Mouse (Mus musculus): ENCODE measurements at regions not wholly inside any gene's neighbourhood (a gene's known extent, or its start where the extent isn't known, plus 50 kb on each side); places are given as distances from the start of the nearest gene placed in this dataset.

DNA sequence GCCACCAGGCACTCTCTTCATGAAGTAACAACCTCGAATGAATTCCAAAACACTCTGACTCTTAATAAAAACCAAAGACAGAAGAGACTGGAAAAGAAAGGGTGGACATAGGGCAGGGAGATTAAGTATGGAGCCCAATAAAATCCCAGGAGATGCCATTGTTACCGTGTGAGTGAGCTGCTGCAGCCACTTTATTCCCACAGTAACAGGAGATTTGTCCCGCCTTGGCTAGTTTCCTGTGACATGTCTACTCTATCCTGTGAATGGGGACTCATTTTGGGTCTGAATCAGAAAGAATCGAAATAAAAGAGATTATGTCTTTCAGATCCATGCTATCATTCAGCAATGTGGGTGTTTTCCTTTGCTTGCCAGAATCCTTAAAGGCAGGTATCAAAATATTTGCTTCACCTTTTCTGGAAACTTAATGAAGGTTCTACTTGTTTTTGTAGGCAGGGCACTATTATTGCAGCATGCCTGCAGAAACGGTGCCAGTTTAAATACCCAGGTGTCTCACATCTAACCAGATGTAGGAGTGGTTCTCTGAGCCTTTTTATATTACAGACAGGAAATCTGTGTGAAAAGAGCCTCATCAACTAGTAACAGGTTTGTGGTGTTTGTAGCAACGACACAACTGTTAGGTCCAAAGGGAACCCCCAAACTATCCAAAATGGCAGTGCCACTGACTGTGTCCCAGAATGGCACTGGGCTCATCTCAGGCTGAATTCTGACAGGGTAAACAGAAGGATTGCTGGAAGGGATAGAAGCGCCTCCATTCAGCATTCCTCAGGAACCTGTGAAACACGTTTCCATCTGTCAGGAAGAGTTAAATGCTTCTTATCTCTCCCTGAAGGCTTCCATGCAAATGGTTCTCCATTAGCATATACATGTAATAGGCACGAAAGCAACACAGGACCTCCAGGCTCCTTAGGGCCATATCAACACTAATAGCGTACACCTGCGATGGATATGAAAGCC is 55.5 kb upstream of the Chd2 start:
- no peak overlapping the region for H3K4me3 ChIP-seq (replicated peaks)
- no peaks in the 10 kb centered on the region for H3K36me3 ChIP-seq
- no peak for ATAC-seq (ENCODE audit: insufficient number of reproducible peaks, insufficient read depth, low FRiP score, low TSS enrichment, low read depth)
- H3K4me2 ChIP-seq, result peak overlapping the region; percentile 51
- peaks cover 9% of the 10 kb centered on the region; the same call in 1 of the 2 replicates for H3K9me3 ChIP-seq
- 35% methylated on average over 11 of the region's 11 CpGs for WGBS
- no peaks in the 10 kb centered on the region for H3K27me3 ChIP-seq
- H3K9ac ChIP-seq (replicated peaks), result 0 out of 2 replicates have a peak overlapping the region, but pooled peaks have one; percentile 5
- H3K4me1 ChIP-seq (replicated peaks), result peaks cover 35% of the 10 kb centered on the region
- H3K27ac ChIP-seq, result peak overlapping the region; percentile 96

DNA sequence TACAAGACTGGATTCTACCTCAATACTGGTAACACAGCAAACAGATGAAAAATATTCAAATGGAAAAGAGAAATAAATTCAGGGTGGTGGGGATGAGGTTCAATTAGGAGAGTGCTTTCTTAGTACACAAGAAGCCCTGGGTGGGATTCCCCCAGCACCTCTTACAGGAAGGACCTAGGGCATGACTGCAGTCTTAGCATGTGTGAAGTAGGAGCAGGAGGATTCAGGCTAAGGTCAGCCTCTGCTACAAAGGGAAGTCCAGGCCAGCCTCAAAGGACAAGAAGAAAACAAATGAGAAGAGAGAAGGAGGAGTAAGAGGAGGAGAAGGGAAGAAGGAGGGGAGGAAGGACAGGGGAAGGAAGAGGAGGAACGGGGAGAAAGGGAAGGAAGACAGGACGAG is 54.8 kb upstream of the Chd2 start:
- no peaks in the 10 kb centered on the region for H3K27me3 ChIP-seq
- H3K4me3 ChIP-seq (replicated peaks), result no peak overlapping the region
- ATAC-seq (ENCODE audit: insufficient number of reproducible peaks, insufficient read depth, low FRiP score, low TSS enrichment, low read depth), result no peak
- 0 out of 2 replicates have a peak overlapping the region, but pooled peaks have one; percentile 5 for H3K9ac ChIP-seq (replicated peaks)
- H3K27ac ChIP-seq, result peak overlapping the region; percentile 96
- 36% methylated on average over 2 of the region's 2 CpGs for WGBS
- H3K4me2 ChIP-seq, result peak overlapping the region; percentile 51
- H3K9me3 ChIP-seq, result peaks cover 9% of the 10 kb centered on the region; the same call in 1 of the 2 replicates
- H3K36me3 ChIP-seq, result no peaks in the 10 kb centered on the region
- H3K4me1 ChIP-seq (replicated peaks), result peaks cover 35% of the 10 kb centered on the region

DNA sequence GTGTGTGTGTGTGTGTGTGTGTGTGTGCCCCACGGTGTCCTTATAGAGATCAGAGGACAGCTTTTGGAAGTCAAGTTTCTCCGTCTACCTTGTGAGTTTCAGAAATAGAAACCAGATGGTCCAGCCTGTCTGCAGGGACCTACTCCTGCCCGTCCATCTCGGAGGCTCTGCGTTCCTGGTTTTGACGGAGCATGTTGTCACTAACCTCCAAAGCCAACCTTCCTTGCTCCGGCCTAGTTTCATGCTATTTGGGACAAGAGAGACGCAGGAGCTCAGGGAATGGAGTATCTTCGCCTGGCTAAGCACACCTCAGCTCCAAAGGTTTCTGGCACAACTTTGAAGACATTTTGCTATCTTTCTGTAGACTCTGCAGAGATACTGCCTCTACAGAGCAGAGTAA is 54.2 kb upstream of the Chd2 start:
- peak overlapping the region; percentile 29 for H3K4me3 ChIP-seq (replicated peaks)
- peaks cover 35% of the 10 kb centered on the region for H3K4me1 ChIP-seq (replicated peaks)
- 10% methylated on average over 9 of the region's 9 CpGs for WGBS
- no peaks in the 10 kb centered on the region for H3K27me3 ChIP-seq
- peaks cover 9% of the 10 kb centered on the region; the same call in 1 of the 2 replicates for H3K9me3 ChIP-seq
- H3K27ac ChIP-seq, result peak overlapping the region; percentile 96
- H3K4me2 ChIP-seq, result peak overlapping the region; percentile 51
- no peaks in the 10 kb centered on the region for H3K36me3 ChIP-seq
- 0 out of 2 replicates have a peak, but pooled peaks have one; percentile 11 for ATAC-seq (ENCODE audit: insufficient number of reproducible peaks, insufficient read depth, low FRiP score, low TSS enrichment, low read depth)
- H3K9ac ChIP-seq (replicated peaks), result 0 out of 2 replicates have a peak overlapping the region, but pooled peaks have one; percentile 5

DNA sequence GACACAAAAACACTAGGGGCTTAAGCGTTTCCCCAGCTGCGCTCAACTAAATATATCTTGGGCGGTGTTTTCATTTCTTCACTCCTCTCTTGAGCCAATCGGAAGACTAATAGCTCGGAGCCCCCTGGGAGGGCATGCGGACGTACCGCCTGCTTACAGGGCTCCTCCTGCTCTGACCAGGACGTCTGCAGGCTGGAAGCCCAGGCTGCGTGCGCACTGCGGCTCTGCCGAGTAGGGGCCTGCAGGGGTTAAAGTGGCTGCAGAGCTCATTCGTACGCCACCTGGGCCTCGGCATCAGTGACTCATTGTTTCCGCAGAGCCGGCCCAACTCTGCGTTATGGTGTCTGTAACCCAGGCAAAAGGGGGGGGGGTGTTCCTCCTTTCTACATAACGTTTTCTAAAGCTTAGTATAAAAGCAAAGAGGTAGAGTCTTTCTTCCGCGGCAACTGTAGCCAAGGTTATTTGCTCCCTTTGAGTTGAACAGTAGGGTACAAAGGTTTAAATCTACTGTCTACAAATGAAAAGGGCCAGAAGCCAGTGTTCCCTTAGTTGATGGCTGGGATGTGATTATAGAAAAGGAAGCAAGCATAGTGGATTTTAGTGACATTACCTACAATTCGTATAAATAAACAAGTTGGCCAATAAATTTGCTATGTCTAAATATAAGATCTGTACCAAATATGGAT is 53.7 kb upstream of the Chd2 start:
- H3K9me3 ChIP-seq, result peaks cover 6% of the 10 kb centered on the region; the same call in 1 of the 2 replicates
- H3K27ac ChIP-seq, result peak overlapping the region; percentile 96
- H3K4me1 ChIP-seq (replicated peaks), result peaks cover 35% of the 10 kb centered on the region
- H3K36me3 ChIP-seq, result no peaks in the 10 kb centered on the region
- under 1% methylated on average over 23 of the region's 23 CpGs for WGBS
- H3K27me3 ChIP-seq, result no peaks in the 10 kb centered on the region
- peak overlapping the region; percentile 29 for H3K4me3 ChIP-seq (replicated peaks)
- peak; percentile 98 for ATAC-seq (ENCODE audit: insufficient number of reproducible peaks, insufficient read depth, low FRiP score, low TSS enrichment, low read depth)
- peak overlapping the region; percentile 42; the same call in 1 of the 2 replicates for H3K9ac ChIP-seq (replicated peaks)
- H3K4me2 ChIP-seq, result peak overlapping the region; percentile 51

DNA sequence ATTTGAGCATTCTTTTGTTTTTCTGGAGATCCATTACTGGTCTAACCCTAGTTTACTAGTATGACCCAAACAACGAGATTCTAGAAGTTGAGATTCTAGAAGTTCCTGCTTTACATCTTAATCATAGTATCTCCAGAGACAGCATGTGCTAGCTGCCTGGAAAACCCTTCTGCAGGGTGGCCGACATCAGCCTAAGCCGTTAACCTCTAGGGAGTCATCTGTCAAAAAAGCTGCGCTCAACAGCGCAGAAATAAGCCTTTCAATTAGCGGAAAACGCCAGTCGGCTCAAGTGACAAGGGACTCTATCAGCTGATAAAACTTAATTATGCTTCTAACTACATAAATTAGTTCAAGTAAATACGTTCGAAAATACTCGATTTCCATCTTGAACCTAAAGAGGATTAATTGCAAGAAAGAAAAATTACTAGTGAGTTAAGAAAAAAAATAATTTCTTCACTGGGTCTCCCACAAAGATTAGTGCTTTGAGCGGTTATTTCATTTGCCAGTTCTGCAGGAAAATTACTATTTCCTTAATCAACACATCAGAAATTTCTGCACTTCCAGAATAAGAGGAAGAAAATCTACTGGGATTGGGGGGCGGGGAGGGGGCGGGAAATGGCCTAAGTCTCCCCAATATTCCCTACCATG is 53.0 kb upstream of the Chd2 start:
- H3K4me2 ChIP-seq, result peak overlapping the region; percentile 51
- H3K27me3 ChIP-seq, result no peaks in the 10 kb centered on the region
- 1% methylated on average over 14 of the region's 14 CpGs for WGBS
- H3K27ac ChIP-seq, result peak overlapping the region; percentile 96
- H3K4me1 ChIP-seq (replicated peaks), result peaks cover 41% of the 10 kb centered on the region
- peak overlapping the region; percentile 29 for H3K4me3 ChIP-seq (replicated peaks)
- no peaks in the 10 kb centered on the region for H3K9me3 ChIP-seq
- H3K36me3 ChIP-seq, result no peaks in the 10 kb centered on the region
- ATAC-seq (ENCODE audit: insufficient number of reproducible peaks, insufficient read depth, low FRiP score, low TSS enrichment, low read depth), result no peak
- peak overlapping the region; percentile 42; the same call in 1 of the 2 replicates for H3K9ac ChIP-seq (replicated peaks)

DNA sequence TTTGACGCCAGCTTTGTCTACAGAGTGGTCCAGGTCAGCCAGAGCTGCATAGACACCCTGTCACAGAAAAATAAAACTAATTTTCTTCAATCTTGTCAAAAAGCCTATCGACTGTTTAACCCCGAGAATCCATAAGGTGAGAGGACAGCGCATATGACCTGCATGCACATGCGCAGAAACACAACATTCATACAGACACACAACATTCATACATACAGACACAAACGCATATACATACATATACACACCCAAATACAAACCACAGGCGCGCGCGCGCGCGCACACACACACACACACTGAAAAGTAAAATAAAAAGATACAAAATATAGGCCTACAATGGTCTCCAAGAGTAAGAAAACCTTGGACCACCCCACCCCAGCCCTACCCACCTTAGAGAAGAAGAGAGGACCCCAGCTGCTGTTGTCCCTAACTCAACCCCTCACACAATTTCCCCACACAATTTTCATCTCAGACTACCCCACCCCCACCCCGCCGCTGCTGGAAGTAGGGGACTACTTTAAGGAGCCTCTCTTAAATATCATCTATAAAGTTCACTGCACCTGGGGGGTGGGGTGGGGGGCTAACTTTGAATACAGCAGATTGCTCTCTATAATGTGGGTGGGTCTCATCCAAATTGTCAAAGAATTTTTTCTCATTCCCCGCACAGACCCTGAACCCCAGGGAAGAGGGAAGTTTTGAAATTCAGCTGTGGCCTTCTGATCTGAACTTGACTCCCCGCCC is 52.2 kb upstream of the Chd2 start:
- Histone ChIP-seq H3K9ac (replicated peaks) (no peak overlapping the region), H3K36me3 (no peaks in the 10 kb centered on the region), H3K27me3 (no peaks in the 10 kb centered on the region), H3K4me1 (replicated peaks) (peaks cover 49% of the 10 kb centered on the region), H3K4me2 (peak overlapping the region; percentile 51), H3K27ac (peak overlapping the region; percentile 96), H3K4me3 (replicated peaks) (no peak overlapping the region; the same call in 1 of the 2 replicates), H3K9me3 (no peaks in the 10 kb centered on the region)
- no peak for ATAC-seq (ENCODE audit: insufficient number of reproducible peaks, insufficient read depth, low FRiP score, low TSS enrichment, low read depth)
- 73% methylated on average over 17 of the region's 17 CpGs for WGBS

DNA sequence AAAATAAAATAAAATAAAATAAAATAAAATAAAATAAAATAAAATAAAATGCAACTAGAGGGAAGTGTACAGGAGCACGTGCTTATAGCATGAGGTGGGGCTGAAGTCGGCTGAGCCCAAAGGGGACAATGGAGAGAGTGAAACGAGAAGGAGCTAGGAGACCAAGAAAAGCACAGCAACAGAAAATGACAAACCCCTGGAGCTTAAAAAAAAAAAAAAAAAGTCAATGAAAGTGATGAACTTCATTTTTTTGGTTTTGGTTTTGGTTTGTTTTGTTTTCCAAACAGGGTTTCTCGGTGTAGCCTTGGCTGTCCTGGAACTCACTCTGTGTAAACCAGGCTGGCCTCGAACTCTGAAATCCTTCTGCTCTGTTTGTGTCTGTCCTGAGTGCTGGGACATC is 51.2 kb upstream of the Chd2 start:
- 93% methylated on average over 5 of the region's 5 CpGs for WGBS
- Histone ChIP-seq H3K9me3 (no peaks in the 10 kb centered on the region), H3K4me2 (no peak overlapping the region), H3K4me1 (replicated peaks) (peaks cover 49% of the 10 kb centered on the region), H3K27me3 (no peaks in the 10 kb centered on the region), H3K27ac (no peak overlapping the region), H3K36me3 (no peaks in the 10 kb centered on the region), H3K4me3 (replicated peaks) (no peak overlapping the region), H3K9ac (replicated peaks) (no peak overlapping the region)
- ATAC-seq (ENCODE audit: insufficient number of reproducible peaks, insufficient read depth, low FRiP score, low TSS enrichment, low read depth), result no peak

Measured in limb, embryonic 12.5 days (tissue).